Mouse (Mus musculus) limb, embryonic 15.5 days (tissue): ENCODE data around the gene Cd68. TPM values are rescaled to one million over a fixed set of nuclear protein-coding genes. Genes with fewer than 3 reads are reported as not detected.
"Not testable (repeated sequence)": the region's sequence is repeated elsewhere in the genome, so short reads cannot be mapped to it uniquely, and the experiment has no call there.

ENCODE experiments used
- ATAC-seq: fragments of 200-750 bp; cut with Nextera tagmentation; 2 replicates; pipeline ENCODE4 v1.8.0; 2017; ENCODE audit warnings: low read depth, moderate TSS enrichment; ENCODE audit not compliant: insufficient number of reproducible peaks, low FRiP score, low TSS enrichment
- H3K27ac ChIP-seq: fragments of 300-500 bp; sonication (generic); 2 replicates; pipeline ENCODE4 v1.5.1; 2015; ENCODE audit warnings: moderate library complexity, mild to moderate bottlenecking, inconsistent platforms
- H3K27me3 ChIP-seq: fragments of 300-500 bp; sonication (generic); 2 replicates; pipeline ENCODE4 v1.6.1; 2015; ENCODE audit warnings: inconsistent platforms
- H3K36me3 ChIP-seq: fragments of 300-500 bp; sonication (generic); 2 replicates; pipeline ENCODE4 v1.6.1; 2015; ENCODE audit warnings: inconsistent platforms
- H3K4me1 ChIP-seq: fragments of 300-500 bp; sonication (generic); 2 replicates; pipeline ENCODE4 v1.6.1; 2015; ENCODE audit warnings: inconsistent platforms
- H3K4me2 ChIP-seq: fragments of 300-500 bp; sonication (generic); 2 replicates; pipeline ENCODE4 v1.6.1; 2015; ENCODE audit warnings: mild to moderate bottlenecking, inconsistent platforms
- H3K4me3 ChIP-seq: fragments of 300-500 bp; sonication (generic); 2 replicates; pipeline ENCODE4 v1.5.1; 2015; ENCODE audit warnings: mild to moderate bottlenecking, inconsistent platforms
- H3K9ac ChIP-seq: fragments of 300-500 bp; sonication (generic); 2 replicates; pipeline ENCODE4 v1.6.1; 2015; ENCODE audit warnings: inconsistent platforms
- H3K9me3 ChIP-seq: fragments of 300-500 bp; sonication (generic); 2 replicates; pipeline ENCODE4 v1.6.1; 2016; ENCODE audit warnings: inconsistent platforms
- WGBS: fragments of 180-500 bp; shearing (Covaris S2); methylation state at CpG from one replicate; pipeline ENCODE4 v1.1.7; 2015; 5-methylcytosine and 5-hydroxymethylcytosine counted together
- microRNA counts: library from miRNA; unstranded; fragments of <30 nt; microRNA quantifications from one replicate; lab custom pipeline; 2016
- microRNA-seq: library from miRNA; unstranded; fragments of <30 nt; microRNA quantifications from one replicate; pipeline ENCODE4, GENCODE M21; 2016
- polyA plus RNA-seq: library from polyadenylated mRNA; unstranded; fragments of >200 nt; fragmentation: Nextera tagmentation; extraction: Ambion mirVana; gene quantifications from 2 replicates; pipeline ENCODE4 v1.2.1, GENCODE M21; 2015

The Cd68 gene
- polyA plus RNA-seq, 1 experiment from 2014 or later, result 18.2 TPM

DNA sequence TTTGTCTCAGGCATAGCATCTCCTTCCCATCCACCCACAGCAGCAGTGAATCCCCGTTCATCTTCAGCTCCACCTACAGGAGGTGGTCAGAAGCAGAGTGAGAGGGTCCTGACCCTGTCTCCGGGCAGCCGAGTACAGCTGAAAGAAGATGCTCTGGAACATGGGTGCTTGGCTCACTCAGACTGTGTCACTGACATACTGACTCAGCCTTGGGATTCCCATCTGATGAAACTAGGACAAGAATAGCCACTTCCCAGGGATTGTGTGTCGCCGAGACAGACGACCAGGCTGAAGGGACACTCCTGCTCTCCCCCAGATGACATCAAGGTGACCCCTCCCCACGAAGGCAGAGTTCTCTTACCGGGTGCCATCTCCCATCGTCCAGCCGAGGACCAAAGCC lies 49.2 kb downstream of the Cd68 start:
- 53% methylated on average over 10 of the region's 10 CpGs for WGBS
- Histone ChIP-seq H3K36me3 (no peaks in the 10 kb centered on the region), H3K27ac (no peak overlapping the region), H3K9me3 (no peaks in the 10 kb centered on the region), H3K4me3 (no peak overlapping the region), H3K27me3 (0 out of 2 replicates have a peak, but pooled peaks cover 7% of the 10 kb centered on the region), H3K4me2 (no peak overlapping the region), H3K9ac (no peak overlapping the region), H3K4me1 (peaks cover 5% of the 10 kb centered on the region; the same call in 1 of the 2 replicates)
- no peak for ATAC-seq

DNA sequence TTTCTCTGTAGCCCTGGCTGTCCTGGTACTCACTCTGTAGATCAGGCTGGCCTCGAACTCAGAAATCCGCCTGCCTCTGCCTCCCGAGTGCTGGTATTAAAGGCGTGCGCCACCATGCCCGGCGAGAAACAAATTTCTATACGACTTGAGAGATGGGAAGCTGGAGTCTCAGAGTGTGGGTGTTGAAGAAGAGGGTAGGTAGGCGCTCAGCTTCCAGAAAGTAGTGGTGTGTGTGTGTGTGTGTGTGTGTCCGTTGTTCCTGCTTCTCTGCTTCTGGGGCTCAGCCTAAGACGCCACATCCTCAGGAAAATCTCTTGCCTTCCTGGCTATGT lies 51.7 kb downstream of the Cd68 start:
- H3K4me1 ChIP-seq, H3K4me2 ChIP-seq, H3K9ac ChIP-seq, H3K27ac ChIP-seq, H3K27me3 ChIP-seq, H3K9me3 ChIP-seq, H3K4me3 ChIP-seq, H3K36me3 ChIP-seq, ATAC-seq: not testable (repeated sequence)
- WGBS, result 51% methylated on average over 11 of the region's 11 CpGs

MicroRNAs within 50 kb of the gene (microRNA counts, 519-probe panel; counts per million panel counts)
- microRNA mmu-miR-1934 (lab: Ali Mortazavi, UCI) (not detected), microRNA mmu-miR-467f (lab: Ali Mortazavi, UCI) (3,497 counts per million, percentile 82 among the panel's probes with 10 or more counts)

Small RNA genes lying within 50 kb of the gene (microRNA-seq; reads per million reads assigned to microRNA genes)
- gene Mir1934 (2.7 reads per million, percentile 6 among the genes with 10 or more reads in this experiment), gene Mir467f (not detected)

Other genes with a start within 250 kb of the Cd68 start
- gene Dnah2, start 117.0 kb downstream of the Cd68 start, polyA plus RNA-seq, result 2.0 and 3.0 TPM in 2 replicates
- gene Efnb3, start 105.9 kb downstream of the Cd68 start, polyA plus RNA-seq, result 27.9 and 33.2 TPM in 2 replicates
- 23.6 and 24.8 TPM in 2 replicates for gene Wrap53, start 85.9 kb downstream of the Cd68 start, polyA plus RNA-seq
- gene Trp53, start 85.8 kb downstream of the Cd68 start, polyA plus RNA-seq, result 132 and 134 TPM in 2 replicates
- 8.2 and 10.5 TPM in 2 replicates for gene Atp1b2, start 60.2 kb downstream of the Cd68 start, polyA plus RNA-seq
- not detected in 2 replicates for gene Shbg, start 48.2 kb downstream of the Cd68 start, polyA plus RNA-seq
- gene Sat2, start 44.1 kb downstream of the Cd68 start, polyA plus RNA-seq, result 15.7 and 16.2 TPM in 2 replicates
- 26.8 and 27.1 TPM in 2 replicates for gene Fxr2, start 33.2 kb downstream of the Cd68 start, polyA plus RNA-seq
- 3.2 and 4.8 TPM in 2 replicates for gene Sox15, start 10.8 kb downstream of the Cd68 start, polyA plus RNA-seq
- gene Mpdu1, start 3.5 kb downstream of the Cd68 start, polyA plus RNA-seq, result 58.9 and 63.9 TPM in 2 replicates
- gene Eif4a1, start 6.3 kb upstream of the Cd68 start, polyA plus RNA-seq, result 443 and 469 TPM in 2 replicates
- gene Senp3, start 15.9 kb upstream of the Cd68 start, polyA plus RNA-seq, result 87.5 and 87.9 TPM in 2 replicates
- 0.73 and 0.87 TPM in 2 replicates for gene Tnfsf13, start 19.6 kb upstream of the Cd68 start, polyA plus RNA-seq
- 10.8 and 12.9 TPM in 2 replicates for gene Tnfsf12, start 29.7 kb upstream of the Cd68 start, polyA plus RNA-seq
- gene Tnfsfm13, start 29.9 kb upstream of the Cd68 start, polyA plus RNA-seq, result 4.8 and 5.7 TPM in 2 replicates
- gene Polr2a, start 92.5 kb upstream of the Cd68 start, polyA plus RNA-seq, result 20.0 and 20.9 TPM in 2 replicates
- gene Slc35g3, start 95.8 kb upstream of the Cd68 start, polyA plus RNA-seq, result 0.09 and 0.15 TPM in 2 replicates
- gene Zbtb4, start 99.8 kb upstream of the Cd68 start, polyA plus RNA-seq, result 5.1 and 5.4 TPM in 2 replicates
- gene Chrnb1, start 129.8 kb upstream of the Cd68 start, polyA plus RNA-seq, result 18.6 and 30.0 TPM in 2 replicates
- gene Fgf11, start 135.7 kb upstream of the Cd68 start, polyA plus RNA-seq, result 3.4 and 3.9 TPM in 2 replicates
- gene Tmem102, start 139.5 kb upstream of the Cd68 start, polyA plus RNA-seq, result 8.1 and 8.9 TPM in 2 replicates
- not detected in 2 replicates for gene Gm39566, start 149.1 kb upstream of the Cd68 start, polyA plus RNA-seq
- gene Spem2, start 152.3 kb upstream of the Cd68 start, polyA plus RNA-seq, result not detected in 2 replicates
- 0.28 TPM in 1 of 2 replicates, not detected in the other for gene Spem1, start 156.0 kb upstream of the Cd68 start, polyA plus RNA-seq
- 7.6 and 8.7 TPM in 2 replicates for gene Nlgn2, start 171.6 kb upstream of the Cd68 start, polyA plus RNA-seq
- 325 and 365 TPM in 2 replicates for gene Tmem256, start 172.4 kb upstream of the Cd68 start, polyA plus RNA-seq
- gene Plscr3, start 180.2 kb upstream of the Cd68 start, polyA plus RNA-seq, result 132 and 134 TPM in 2 replicates
- 4.1 and 5.0 TPM in 2 replicates for gene Tnk1, start 192.6 kb upstream of the Cd68 start, polyA plus RNA-seq
- 0.31 and 0.73 TPM in 2 replicates for gene Tmem95, start 211.9 kb upstream of the Cd68 start, polyA plus RNA-seq
- 20.5 TPM in 2 replicates for gene Kctd11, start 215.3 kb upstream of the Cd68 start, polyA plus RNA-seq
- 2.7 and 3.1 TPM in 2 replicates for gene Acap1, start 229.4 kb upstream of the Cd68 start, polyA plus RNA-seq
- gene 2810408A11Rik, start 234.8 kb upstream of the Cd68 start, polyA plus RNA-seq, result 7.6 and 8.4 TPM in 2 replicates
- gene Neurl4, start 234.9 kb upstream of the Cd68 start, polyA plus RNA-seq, result 7.1 and 7.3 TPM in 2 replicates
- gene Gps2, start 247.7 kb upstream of the Cd68 start, polyA plus RNA-seq, result 71.5 and 77.1 TPM in 2 replicates